Mouse (Mus musculus): ENCODE results near the gene Rhof. TPM values are rescaled to one million over a fixed set of nuclear protein-coding genes. Genes with fewer than 3 reads are reported as not detected.

Rhof gene
- 2.7 and 6.3 TPM in 2 replicates for polyA plus RNA-seq (2012; rRNA removed; ENCODE audit: low replicate concordance)

DNA sequence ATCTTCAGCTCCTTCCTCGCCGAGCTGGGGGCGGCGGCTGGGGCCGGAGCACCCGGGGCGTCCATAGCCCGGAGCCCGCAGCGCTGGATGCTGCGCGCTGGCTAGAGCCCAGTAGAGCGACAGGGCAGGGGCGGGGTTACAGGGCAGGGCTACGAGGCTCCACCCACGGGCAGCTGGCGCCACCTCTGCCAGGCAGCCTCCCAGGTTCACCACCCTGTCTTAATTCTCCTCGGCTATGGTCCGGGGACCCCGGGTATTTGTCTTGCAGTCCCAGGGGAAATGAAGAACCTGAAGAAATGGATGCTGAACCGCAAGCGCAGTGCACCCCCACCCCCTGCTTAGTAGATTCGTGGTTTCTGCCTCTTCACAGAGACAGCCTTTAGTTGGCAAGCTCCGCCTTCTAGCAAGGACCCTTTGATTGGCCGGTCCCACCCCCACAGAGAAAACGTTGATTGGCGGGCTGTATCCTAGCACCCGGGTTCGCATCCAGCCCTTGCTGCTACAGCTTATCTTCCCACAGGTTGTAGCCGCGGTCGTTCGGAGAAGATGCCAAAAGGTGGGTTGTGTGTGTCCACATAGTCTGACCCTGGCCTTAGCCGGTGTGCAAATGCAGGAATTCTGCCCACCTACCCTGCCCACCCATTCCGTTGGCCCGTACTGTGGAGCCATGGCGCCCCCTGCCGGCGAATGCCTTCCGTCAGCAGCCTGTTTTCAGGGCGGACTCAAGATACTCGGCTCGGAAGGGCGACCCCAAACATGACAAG, at the start of gene Rhof:
Gene Rhof (minus strand): TSS at position 385 of the 764 bp plus-strand sequence.

DNA sequence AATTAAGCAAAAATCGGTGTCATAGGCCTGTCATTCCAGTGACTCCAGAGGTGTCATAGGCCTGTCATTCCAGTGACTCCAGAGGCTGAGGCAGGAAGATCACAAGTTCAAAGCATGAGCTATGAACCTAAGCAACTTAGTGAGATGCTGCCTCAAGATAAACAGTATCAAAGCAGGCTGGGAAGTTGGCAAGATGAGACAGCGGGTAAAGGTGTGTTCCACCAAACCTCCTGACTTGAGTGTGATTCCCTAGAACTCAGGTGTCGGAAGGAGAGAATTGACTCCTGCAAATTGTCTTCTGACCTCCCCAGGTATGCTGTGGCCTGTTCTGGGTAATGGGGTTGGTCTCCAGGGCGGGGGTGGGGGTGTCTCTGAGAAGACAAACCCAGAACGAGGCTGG, 36.8 kb upstream of the Rhof start, which contains the start of gene Psmd9:
Gene Psmd9 (plus strand): TSS at position 130 of the 400 bp plus-strand sequence.

DNA sequence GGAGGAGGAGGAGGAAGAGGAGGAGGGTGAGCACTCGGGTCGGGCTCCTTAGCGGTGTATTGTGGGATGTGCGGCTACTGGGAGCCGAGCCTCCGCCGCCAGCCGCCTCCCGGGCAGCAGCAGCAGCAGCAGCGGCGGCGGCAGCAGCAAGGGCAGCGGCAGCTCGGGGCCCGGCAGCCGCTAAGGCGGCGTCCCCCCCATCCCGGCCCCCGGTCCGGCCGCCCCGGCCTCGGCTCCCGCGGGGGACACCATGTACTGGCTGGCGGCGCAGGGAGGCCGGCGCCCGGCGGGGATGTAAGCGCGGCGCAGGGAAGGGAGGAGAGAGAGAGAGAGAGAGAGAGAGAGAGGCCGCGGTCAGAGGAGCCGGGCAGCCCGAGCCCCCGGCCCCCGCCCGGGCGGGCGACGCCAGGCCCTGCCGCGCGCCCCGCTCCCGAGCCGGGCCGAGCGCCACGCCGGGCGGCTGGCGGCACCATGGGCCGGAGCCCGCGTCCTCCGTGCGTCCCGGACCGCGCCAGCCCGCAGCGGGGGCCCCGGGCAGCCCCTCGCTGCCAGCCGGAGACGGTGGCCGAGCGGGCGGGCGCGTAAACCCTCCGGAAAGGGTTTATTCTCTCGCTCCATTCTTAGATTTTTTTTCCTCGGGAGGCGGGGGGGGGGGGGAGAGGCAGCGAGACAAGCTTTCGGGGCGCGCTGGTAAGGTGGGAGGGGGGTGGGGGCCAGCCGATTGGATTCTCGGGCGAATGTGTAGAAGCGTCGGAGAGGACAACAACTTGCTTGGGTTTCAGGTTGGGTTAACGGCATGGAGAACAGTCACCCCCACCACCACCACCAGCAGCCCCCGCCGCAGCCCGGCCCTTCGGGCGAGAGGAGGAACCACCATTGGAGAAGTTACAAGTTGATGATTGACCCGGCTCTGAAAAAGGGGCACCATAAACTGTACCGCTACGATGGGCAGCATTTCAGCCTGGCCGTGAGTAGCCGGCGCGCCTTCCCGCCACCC, 10.0 kb upstream of the Rhof start, which contains the start of gene Setd1b:
Gene Setd1b (plus strand): TSS at position 33 of the 997 bp plus-strand sequence.

DNA sequence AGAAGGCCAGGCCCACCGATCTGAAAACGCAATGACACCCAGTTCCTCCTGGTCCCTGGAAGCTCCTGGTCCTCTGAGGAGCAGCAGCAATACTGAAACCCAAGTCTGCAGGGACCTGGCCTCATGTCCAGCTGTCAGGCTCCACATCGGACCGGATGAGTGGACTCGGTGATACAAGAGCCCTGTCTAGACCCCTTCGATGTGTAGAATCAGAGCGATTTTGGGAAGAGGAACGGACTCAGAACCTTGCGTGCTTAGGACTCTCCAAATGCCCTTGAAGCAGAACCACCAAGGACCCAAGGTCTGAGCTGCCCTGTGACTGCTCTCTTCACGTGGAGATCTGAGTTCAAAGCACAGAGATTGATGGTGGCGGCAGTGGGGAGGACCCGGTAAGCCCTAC, 64.4 kb downstream of the Rhof start, which contains the start of gene Tmem120b:
Gene Tmem120b (plus strand): TSS at position 301 of the 400 bp plus-strand sequence.

Other genes starting within 250 kb of the Rhof start
- 13.0 and 29.4 TPM in 2 replicates for gene Kdm2b, start 142.9 kb downstream of the Rhof start, polyA plus RNA-seq (2012; rRNA removed; ENCODE audit: low replicate concordance)
- 43.5 and 54.0 TPM in 2 replicates for gene Orai1, start 117.6 kb downstream of the Rhof start, polyA plus RNA-seq (2012; rRNA removed; ENCODE audit: low replicate concordance)
- gene Morn3, start 85.7 kb downstream of the Rhof start, polyA plus RNA-seq (2012; rRNA removed; ENCODE audit: low replicate concordance) = not detected in 2 replicates
- gene Tmem120b, start 64.3 kb downstream of the Rhof start, polyA plus RNA-seq (2012; rRNA removed; ENCODE audit: low replicate concordance) = 63.7 and 157 TPM in 2 replicates
- gene Setd1b, start 9.5 kb upstream of the Rhof start, polyA plus RNA-seq (2012; rRNA removed; ENCODE audit: low replicate concordance) = 4.7 and 12.2 TPM in 2 replicates
- gene Psmd9, start 36.7 kb upstream of the Rhof start, polyA plus RNA-seq (2012; rRNA removed; ENCODE audit: low replicate concordance) = 27.4 and 27.9 TPM in 2 replicates
- 1.7 and 2.7 TPM in 2 replicates for gene Hpd, start 50.0 kb upstream of the Rhof start, polyA plus RNA-seq (2012; rRNA removed; ENCODE audit: low replicate concordance)
- gene Wdr66, start 119.4 kb upstream of the Rhof start, polyA plus RNA-seq (2012; rRNA removed; ENCODE audit: low replicate concordance) = 5.3 and 8.8 TPM in 2 replicates
- gene Bcl7a, start 211.1 kb upstream of the Rhof start, polyA plus RNA-seq (2012; rRNA removed; ENCODE audit: low replicate concordance) = 5.0 and 12.0 TPM in 2 replicates